Mouse (Mus musculus) lung, postnatal 10 days (tissue): ENCODE data around the gene 3830406C13Rik.
A peak's percentile ranks its signal among the peaks of the same experiment; 100 is the strongest.
"Not testable (repeated sequence)": the region's sequence is repeated elsewhere in the genome, so short reads cannot be mapped to it uniquely, and the experiment has no call there.

Experiments used
- DNase-seq: peaks from one replicate; pipeline ENCODE4 v3.0.0; 2021

Gene 3830406C13Rik

DNA sequence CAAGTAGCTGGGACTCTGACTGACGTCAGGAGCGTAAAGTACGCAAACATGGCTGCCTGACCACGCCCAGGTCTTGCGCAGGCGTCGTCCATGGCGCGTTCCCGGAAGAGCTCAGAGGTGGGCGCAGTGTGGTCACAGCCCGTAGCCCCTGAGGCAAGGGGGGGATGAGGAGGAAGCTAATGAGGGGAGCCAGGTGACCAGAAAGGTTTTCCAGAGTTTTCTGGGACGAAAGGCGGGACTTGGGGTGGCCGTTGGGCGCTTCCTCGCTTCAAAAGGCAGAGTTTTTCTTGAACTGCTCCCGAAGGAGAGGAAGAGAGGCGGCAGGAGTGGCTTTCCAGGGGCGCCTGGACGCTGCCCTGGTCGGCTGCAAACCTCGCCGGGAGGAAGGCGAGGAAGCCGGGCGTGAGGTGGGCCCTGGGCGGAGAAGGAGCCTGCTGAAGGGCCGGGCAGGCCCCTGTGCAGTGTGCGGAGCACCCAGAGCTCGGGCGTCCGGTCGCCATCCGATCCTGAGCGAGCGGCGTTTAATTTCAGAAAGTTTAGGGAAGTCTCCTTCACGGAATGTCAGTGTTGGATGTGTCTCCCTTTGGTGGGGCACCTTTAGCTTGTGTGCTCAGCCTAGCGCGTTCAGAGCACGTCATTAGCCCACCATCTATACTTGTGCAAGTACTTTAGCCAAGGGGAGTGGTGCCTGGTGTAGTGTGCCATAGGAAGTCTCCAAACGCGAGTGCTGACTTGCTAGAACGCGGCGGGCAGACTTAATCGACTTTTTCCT lies at the start of gene 3830406C13Rik:
Gene 3830406C13Rik (plus strand): TSS at position 33 of the 772 bp plus-strand sequence.
- DNase-seq: peak; percentile 92

- DNase-seq: no peak
Measured at GRCm38 (mm10) chr14:12243726-12244125, 40.2 kb upstream of the 3830406C13Rik start.

DNA sequence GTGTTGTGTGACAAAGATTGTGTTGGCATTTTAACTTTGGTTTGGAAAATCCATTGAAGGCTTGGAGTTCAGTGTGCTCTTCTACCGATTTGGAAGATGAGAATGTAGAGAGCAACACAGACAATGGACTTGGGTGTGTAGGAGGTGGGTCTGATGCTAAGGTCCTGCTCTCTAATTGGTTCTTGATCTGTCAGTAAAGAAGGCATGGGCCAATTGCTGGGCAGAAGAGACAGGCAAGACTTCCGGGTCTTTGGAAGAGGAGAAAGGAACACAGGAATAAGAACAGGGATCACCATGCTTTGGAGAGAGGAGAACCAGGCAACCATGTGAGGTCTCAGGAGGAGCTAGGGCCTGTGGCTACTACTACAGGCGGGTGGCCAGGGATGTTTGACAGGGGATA lies 7.9 kb upstream of the 3830406C13Rik start:
- no peak for DNase-seq

DNA sequence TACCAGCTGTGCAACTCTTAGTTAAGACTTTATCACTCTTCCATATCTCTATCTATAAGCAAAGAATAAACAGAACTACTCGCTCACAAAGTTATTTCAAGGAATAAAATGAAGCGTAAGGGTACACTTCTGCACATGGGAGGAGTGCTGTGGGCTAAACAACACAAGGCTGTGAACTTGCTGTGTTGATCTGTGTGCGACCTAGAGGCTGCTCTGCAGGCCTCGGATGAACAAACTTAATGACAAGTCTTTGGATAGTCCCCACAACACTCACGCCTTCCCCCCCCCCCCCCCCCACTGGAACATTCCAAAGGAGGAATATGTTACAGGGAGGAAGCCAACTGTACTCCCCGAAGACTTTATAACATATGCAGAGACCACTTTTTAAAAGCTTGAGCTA lies 332 bp upstream of the 3830406C13Rik start, which contains the start of gene Gm49355:
Gene Gm49355 (plus strand): TSS at position 336 of the 400 bp plus-strand sequence.
- DNase-seq: no peak

DNA sequence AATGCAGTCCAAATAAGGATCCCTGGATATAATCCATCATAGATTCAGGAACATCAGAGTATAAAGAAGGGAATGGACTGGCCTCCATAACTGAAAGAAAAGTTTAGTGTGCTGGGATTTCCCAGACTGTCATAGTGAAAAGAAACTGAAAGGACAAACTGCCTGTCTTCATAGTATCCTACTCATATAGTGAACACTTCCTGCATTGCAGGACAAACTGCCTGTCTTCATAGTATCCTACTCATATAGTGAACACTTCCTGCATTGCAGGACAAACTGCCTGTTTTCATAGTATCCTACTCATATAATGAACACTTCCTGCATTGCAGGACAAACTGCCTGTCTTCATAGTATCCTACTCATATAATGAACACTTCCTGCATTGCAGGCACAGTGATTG lies 5.8 kb downstream of the 3830406C13Rik start:
- DNase-seq: not testable (repeated sequence)

DNA sequence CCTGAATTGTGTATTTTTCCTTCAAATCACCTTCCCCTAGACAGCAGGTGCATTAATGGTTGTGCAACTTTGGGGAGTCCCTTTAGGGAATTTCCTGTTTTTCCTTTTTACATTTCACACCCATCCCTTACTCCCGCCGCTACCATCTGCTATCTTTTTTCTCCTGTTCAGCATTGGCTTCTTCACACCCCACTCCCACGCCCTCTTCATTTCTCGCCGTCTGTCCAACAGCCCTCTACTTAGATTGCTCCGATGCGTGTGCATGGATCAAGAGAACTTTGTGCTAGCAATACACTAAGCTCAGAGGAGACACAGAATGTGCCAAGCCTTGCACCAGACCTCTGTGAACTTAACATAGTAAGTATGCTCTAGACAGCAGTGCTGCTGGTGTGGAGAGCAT lies 12.4 kb downstream of the 3830406C13Rik start:
- no peak for DNase-seq

DNA sequence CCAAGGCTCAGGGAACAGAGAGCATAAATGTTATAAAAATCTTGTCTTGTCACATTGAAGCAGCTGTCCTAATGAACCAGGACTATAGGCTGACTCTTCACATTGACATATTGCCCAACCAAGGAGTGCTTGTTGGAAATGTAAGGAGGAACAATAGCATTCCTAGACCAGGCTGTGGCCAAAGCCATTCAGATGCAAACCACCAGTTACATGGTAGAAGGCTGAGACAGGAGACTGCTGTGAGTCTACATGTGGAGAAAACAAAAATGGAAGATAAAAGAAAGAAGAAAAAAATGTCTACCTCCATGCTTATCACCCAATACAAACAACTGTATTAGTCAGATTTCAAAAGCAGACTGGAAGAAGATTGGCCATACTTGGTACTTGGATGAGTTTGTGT lies 15.2 kb downstream of the 3830406C13Rik start:
- no peak for DNase-seq

DNA sequence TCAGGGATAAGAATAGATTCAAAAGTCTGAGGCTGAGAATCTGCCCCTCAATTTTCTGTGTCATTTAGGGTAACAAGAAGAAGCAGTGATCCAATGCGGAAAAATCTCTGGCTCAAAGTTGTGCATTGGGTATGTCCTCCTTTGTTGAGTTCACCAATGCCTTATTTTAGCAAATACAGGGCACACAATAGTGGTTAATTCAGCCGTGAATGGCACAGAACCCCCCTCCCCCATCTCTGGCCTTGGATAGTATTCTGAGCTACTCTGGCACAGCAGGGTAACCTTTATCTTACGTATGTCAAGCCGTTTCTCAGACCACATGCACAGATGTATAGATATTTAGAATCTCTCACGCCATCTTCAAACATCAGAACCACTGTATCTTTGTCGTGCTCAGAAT lies 15.7 kb downstream of the 3830406C13Rik start:
- no peak for DNase-seq

GRCm38 (mm10) chr14:12300275-12300674 lies 16.3 kb downstream of the 3830406C13Rik start:
- DNase-seq: no peak

GRCm38 (mm10) chr14:12300677-12301076 lies 16.7 kb downstream of the 3830406C13Rik start:
- DNase-seq: peak; percentile 10

DNA sequence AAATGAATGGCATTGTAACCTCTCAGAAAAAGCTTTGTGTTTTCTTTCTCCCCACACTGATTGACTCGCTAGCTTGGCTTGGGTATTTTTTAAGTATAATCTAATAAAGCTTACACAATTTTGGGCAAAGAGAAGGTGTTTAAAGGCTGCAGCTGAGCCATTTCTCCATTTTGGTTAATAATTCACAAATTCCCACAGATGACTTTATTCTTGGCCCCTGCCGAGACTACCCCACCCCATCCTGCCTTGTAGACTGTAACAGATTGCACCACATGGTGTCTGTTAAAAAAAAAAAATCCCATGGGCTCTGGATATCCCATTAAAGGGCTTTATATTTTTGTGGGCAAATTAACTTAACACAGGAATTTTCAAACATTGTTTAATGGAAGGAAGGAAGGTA lies 19.1 kb downstream of the 3830406C13Rik start:
- no peak for DNase-seq

DNA sequence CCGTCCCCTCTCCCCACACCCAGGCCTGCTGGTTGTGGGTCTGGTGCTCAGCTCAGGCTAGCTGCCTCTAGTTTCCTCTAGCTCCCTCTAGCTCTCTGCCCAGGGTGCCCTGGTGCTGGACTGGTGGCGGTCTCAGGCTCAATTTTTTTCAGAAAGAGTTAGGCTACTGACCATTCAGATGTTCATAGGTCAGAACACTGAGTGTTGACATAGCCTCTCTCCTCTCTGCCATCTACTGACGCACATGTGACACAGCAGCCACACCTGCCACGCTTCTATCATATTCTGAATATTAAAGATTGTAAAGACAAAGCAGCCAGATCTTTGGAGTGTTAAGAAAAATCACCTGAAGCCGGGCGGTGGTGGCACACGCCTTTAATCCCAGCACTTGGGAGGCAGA lies 49.6 kb downstream of the 3830406C13Rik start:
- no peak for DNase-seq

- DNase-seq: no peak
Measured at GRCm38 (mm10) chr14:12334925-12335324, 51.0 kb downstream of the 3830406C13Rik start.

GRCm38 (mm10) chr14:12337421-12337997 lies 53.5 kb downstream of the 3830406C13Rik start:
- no peak for DNase-seq

DNA sequence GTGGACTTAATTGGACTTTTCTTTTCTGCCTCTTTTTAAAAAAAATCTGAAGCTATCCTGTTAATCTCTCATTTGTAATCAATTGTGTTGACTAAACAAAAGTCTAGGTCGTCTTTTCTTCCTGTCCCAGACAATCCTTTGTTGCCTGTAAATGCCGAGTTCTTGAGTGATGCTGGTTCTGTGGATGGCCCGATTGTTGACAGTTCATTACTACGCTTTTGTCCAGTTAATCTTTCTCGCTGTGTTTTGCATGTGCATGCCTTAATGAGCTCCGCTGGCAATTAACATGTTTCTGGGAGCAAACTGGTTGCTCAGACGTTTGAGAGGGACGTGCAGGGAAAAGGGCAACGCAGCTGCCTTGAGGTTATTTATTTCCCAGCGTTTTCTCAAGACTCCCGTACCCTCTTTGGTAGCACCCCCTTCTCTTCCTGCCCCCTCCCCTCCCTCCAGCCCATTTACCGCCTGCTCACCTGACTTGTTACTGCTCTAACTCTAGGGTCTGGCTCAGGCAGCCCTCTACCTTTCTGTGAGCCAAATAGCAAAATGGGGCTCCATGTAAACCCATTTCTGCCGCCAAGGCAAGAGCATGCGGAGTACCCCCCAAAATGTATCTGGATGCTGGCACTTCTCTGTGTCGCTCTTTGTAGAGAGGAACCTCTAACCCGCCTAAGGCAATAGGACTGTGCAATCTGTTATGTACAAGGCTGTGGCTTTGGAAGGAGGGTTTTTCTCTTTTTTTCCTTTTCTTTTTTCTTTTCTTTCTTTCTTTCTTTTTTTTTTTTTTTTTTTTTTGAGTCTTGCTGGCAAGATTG lies 54.2 kb downstream of the 3830406C13Rik start:
- no peak for DNase-seq

DNA sequence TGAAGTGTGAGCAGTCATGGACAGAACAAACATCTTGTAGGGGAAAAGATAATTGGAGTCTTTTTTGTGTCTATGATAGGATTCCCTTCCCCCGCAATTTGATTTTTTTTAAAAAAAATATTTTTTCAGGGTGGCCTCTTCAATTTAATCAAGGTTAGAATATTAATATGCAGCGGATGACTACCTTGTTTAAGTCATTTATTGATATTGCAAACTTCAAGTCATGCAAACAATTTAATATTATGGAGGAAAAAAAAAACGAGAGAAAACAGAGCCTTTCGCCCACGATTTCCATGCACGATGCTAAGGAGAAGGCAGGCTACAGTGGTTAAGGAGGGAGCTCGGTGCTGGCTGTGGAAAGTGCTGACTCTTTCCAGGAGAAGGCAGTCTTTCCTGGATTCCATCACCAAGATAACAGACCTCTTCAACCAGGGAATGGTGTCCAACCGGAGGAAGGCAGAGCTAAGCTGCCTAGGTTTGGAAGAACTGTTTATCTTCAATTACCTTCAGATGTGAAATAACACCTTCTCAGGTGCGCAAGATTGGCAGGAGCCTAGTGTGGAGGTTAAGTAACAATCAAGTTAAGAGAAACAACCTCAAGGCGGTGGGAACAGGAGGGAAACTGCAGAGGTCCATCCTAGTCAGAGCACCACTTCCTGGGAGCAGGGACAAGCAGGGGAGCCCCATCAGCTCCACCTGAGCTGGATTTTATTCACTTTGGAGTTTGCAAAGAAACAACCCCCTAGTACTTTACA lies 55.0 kb downstream of the 3830406C13Rik start:
- DNase-seq: no peak

DNA sequence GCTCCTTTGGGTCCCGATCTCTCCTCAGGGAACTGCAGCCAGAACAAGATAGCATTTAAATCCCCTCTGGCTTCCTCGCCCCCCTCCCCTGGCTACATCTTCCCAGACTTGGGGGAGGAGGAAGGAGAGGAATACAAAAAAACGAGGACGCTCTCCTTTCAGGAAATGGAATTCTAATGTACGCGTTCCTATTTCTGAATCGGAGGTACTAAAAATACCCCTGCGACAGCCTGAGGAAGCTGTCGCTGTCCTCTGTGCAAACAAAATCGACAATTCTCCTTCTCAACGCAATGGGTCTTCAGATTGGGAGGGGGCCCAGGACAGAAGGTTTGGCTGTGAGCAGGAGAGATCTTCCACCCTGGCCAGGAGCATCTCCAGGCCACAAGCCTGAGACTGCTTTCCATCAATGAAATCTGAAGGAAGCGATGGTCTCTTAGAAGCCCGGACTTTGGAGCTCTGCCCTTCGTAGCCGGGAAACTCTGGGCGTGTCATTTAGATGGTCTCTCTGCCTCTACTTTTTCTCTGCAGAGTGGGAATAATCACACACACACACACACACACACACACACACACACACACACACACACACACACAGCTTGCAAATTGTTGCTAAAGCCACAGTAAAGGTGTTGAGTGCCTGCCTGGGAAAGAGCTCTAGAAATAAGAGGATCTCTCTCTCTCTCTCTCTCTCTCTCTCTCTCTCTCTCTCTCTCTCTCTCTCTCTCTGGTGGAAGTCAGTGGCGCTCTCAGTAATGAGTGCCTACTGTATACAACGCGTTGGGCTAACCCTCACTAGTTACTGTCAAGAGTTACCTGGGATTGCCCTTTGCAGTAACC lies 56.5 kb downstream of the 3830406C13Rik start:
- DNase-seq: no peak

GRCm38 (mm10) chr14:12341075-12341788 lies 57.3 kb downstream of the 3830406C13Rik start:
- DNase-seq: no peak

GRCm38 (mm10) chr14:12341789-12342457 lies 58.0 kb downstream of the 3830406C13Rik start:
- DNase-seq: no peak

- no peak for DNase-seq
Measured at GRCm38 (mm10) chr14:12342458-12343131, 58.6 kb downstream of the 3830406C13Rik start.
